Mouse (Mus musculus) mesoderm, embryonic 11.5 days (tissue): ENCODE data around the gene Tnfrsf1a.
A peak's percentile ranks its signal among the peaks of the same experiment; 100 is the strongest.

ENCODE experiments used
- DNase-seq: peaks from one replicate; pipeline ENCODE4 v3.0.0-alpha.2; 2012; ENCODE audit warnings: low read depth, low spot score

Tnfrsf1a gene

GRCm38 (mm10) chr6:125382024-125382423 is 32.9 kb downstream of the Tnfrsf1a start:
- DNase-seq = no peak

DNA sequence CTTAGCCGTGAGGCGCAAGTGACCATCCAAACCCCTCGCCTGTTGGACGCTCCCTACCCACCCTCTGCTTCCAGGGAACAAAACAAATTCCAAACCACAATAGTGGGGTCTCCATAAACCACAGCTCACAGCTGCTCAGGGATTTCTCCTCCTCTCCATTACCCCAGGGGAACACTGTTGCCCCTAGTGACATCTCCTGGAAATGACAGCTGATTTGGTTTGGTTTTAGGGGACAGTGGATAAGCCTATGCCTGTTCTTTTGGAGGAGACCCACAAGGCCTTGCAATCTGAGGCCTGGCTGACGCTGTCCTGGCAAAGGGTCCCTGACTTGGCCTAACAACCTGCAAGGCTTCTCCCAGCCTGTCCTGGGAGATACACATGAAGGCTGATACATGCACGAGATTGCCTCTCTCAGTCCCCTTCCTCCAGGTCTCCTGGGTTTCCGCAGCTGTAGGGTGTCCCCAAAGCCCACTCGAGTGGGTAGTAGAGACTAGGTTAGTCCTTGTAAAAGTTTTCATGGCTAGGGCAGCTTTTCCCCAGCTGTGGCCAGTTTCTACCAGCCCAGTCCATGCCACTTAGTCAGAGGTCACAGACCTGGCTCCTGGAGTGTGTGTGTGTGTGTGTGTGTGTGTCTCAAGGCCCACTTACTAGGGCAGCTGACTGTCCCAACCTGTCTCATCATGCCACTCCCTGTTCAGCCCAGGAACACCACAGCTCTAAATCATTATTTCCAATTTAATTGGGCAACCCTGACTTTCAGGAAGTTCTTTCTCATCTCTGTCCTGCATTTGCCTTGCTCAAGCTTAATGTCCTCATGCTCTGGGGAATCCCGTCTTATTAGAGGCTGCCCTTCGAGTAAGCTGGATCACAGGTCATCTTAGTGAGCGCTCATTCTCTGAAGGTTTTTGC is 36.2 kb downstream of the Tnfrsf1a start:
- peak; percentile 43 for DNase-seq

DNA sequence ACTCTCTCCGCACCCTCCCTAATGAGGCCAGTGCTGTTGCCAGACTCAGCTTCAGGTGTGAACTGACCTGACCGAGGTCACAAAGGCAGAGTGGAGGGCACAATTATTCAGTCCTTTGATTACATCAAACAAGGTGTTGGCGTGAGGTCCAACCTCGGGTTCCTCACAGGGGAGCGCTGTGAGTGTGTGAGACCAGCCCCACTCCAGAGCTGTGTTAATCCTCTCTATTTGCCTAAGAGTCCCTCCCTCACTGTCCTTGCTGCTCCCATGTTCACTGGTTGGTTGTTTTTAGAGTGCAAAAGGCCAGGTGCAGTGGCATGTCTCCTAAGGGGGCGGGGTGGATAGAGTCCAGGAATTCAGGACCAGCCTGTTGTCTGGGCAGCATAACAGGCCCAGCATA is 36.9 kb downstream of the Tnfrsf1a start:
- no peak for DNase-seq

DNA sequence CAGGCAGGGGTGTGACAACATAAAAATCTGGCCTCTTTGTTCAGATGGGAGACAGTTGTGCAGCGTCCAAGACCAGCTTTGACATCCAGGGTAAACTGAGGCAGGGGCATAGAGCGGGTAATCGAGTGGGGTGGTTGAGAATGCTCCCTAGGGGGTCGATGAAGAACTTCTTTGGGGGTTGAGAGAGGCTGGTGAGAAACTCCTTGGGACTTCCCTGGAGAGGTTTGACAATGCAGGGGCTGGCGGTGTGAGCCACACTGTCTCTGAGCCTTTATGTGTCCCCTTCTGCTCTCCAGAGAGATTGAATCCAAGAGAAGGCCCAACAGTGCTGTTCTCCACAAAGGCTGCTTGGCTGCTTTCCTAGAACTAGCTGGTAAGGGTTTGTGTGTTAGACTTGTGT is 40.7 kb downstream of the Tnfrsf1a start:
- no peak for DNase-seq

GRCm38 (mm10) chr6:125405461-125406382 is 56.6 kb downstream of the Tnfrsf1a start:
- no peak for DNase-seq

GRCm38 (mm10) chr6:125407224-125407623 is 58.1 kb downstream of the Tnfrsf1a start:
- DNase-seq = no peak

DNA sequence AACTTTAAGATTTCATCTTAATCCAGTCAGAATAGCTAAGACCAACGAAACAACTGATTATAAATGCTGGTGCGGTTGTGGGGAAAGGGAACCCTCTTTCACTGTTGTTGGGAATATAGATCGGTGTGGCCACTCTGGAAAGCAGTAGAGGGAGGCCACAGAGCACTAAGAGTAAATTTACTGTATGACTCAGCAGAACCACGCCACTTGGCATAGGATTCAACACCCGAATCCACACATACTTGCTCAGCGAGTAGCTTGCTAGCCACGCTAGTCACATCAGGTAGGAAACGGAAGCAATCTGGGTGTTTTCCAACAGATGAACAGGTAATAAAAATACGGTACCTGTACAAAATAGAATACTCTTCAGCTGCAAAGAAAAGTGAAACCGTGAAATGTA is 58.5 kb downstream of the Tnfrsf1a start:
- DNase-seq = no peak

DNA sequence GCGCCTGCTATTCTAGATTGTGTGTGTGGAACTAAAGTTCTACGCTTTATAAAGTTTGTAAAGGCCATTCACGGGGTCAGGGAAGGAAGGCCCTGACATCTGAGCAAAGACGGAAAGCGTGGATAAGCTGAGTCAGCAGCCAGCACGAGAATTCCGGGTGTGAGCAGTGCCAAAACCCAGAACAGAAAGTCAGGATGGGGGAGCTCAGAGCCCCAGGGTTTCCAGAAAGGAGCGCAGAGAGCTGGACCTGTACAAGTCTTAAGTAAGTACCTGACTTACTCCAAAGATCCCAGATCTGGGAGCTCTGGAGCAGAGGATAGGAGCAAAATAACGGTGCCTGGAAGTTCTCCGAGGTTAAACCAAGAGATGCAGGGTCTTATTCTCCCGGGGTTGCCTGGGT is 61.4 kb downstream of the Tnfrsf1a start:
- DNase-seq = no peak

DNA sequence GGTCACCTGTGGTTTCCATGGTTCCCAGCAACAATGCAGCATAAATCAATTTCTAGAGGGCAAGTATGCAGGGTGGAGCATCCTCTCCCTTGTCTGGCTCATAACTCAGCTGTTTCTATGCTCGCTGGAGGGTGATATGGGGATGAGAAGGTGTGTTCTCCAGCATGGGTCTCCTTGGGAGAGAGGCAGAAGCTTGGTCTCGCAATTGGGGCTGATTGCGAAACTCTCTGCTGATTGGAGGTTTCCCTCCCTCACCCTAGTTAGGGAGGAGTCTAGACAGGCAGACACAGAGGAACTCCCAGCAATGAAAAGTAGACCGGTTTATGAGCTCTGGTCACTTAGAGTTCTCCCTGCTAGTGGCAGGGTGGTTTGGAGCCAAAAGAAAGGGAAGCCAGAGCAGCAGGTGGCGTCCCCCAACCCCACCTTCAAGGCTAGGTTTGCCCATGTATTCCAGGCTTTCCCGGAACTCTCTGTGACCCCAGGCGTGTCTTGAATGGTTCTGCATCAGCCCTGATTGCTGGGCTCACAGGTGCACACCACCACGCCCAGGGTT is 61.9 kb downstream of the Tnfrsf1a start:
- no peak for DNase-seq

DNA sequence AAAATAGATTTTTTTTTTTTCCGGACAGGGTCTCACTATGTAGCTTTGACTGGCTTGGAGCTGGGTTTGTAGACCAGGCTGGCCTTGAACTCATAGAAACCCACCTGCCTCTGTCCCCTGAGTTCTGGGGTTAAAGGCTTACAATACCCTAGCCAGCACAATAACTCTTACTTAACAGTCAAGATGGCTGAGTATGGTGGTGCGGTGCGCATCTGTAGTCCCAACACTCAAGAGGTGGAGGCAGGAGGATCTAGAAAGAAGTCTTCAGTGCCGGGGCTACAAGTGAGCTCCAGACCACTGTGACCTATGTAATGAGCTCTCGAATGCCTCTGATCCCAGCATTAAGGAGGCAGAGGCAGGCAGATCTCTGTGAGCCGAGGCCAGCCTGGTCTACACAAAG is 62.5 kb downstream of the Tnfrsf1a start:
- no peak for DNase-seq
